13 mouse cellular contexts compared by ENCODE assay signal in genomic region chr12:98585302-98585701, GRCm38 (mm10). TPM values are rescaled to one million over a fixed set of nuclear protein-coding genes. Genes with fewer than 3 reads are reported as not detected.
DNase-seq lines count a peak whose midpoint lies in the region; ATAC-seq and TF ChIP-seq lines count a peak whose summit lies in the region.
"Had no signal": no experiment of that assay in that cellular context is flagged by ENCODE, and none has a peak within 500 bp of the region (broad histone marks: within the 10 kb centered on the region; RNA-seq: fewer than 3 reads in every experiment).

No protein-coding gene starts in this region.

- peak; percentile 56 to 64 for DNase-seq in cerebellum, adult 18-20 months
- DNase-seq in cerebellum, adult 9-11 months: no peak
- peak in 1 of 2 experiments; percentile 18 for DNase-seq in layer of hippocampus, adult 2 months (ENCODE audit: low spot score in 2 of 2)
- no peak for DNase-seq in layer of hippocampus, postnatal 36 days
- peak; percentile 48 for DNase-seq in A20 (ENCODE audit: low read depth, low spot score)
- no peak for DNase-seq in adrenal gland, postnatal 4 days (ENCODE audit: low spot score in 2 of 2)
- DNase-seq in T-cell, adult 2 months (ENCODE audit: low spot score): no peak
- DNase-seq: adrenal gland, adult 8-10 months; right cerebral cortex, adult 18-20 months had no signal

- no peak overlapping the region for H3K4me3 ChIP-seq in layer of hippocampus, adult 2 months
- H3K4me3 ChIP-seq: heart, embryonic 13.5 days; limb, embryonic 10.5 days; midbrain, embryonic 15.5 days had no signal

- TF ChIP-seq CTCF in layer of hippocampus, adult 2 months (conservative IDR thresholded peaks at IDR 0.05): peak; percentile 77

- no peak overlapping the region for H3K27ac ChIP-seq in layer of hippocampus, adult 2 months
- H3K27ac ChIP-seq: heart, embryonic 13.5 days; limb, embryonic 10.5 days; midbrain, embryonic 15.5 days had no signal

- peak; percentile 52; the same call in 1 of the 2 replicates for ATAC-seq in common myeloid progenitor, adult 5-6 weeks (replicated peaks; ENCODE audit: low read depth, poor library complexity, severe bottlenecking)
- ATAC-seq: midbrain, embryonic 15.5 days had no signal

RNA-seq across cellular contexts. Expression of gene Kcnk10, which starts 7.2 kb away (rescaled TPM):
- total RNA-seq in layer of hippocampus, adult 2 months (2021): 10 to 100 TPM; 16.8 to 18.6 TPM
- 10 to 100 TPM; 17.5 to 18.2 TPM for total RNA-seq in layer of hippocampus, postnatal 36 days (2021)
- total RNA-seq in common myeloid progenitor, adult 5-6 weeks (2017): not detected in 2 replicates
- 1 to 10 TPM; 1.4 to 2.2 TPM for total RNA-seq in adrenal gland, postnatal 4 days (2021)

RNA-seq across cellular contexts. Expression of gene Spata7, which starts 42.7 kb away (rescaled TPM):
- 10 to 100 TPM; 26.3 to 32.2 TPM for total RNA-seq in layer of hippocampus, adult 2 months (2021)
- 10 to 100 TPM; 25.3 to 27.7 TPM for total RNA-seq in layer of hippocampus, postnatal 36 days (2021)
- 7.2 and 12.0 TPM in 2 replicates for total RNA-seq in common myeloid progenitor, adult 5-6 weeks (2017)
- 10 to 100 TPM; 19.5 to 19.8 TPM for total RNA-seq in adrenal gland, postnatal 4 days (2021)

Comparison
In these comparisons a context has a peak if more than half of its experiments do, and no peak if none do; other contexts are left out.
1. DNase-seq: peak in cerebellum, adult 18-20 months (2 of 2) and A20 (single experiment); none in cerebellum, adult 9-11 months (single experiment), layer of hippocampus, postnatal 36 days (0 of 2), adrenal gland, postnatal 4 days (0 of 2) and T-cell, adult 2 months (single experiment).
2. RNA of gene Kcnk10, which starts 7.2 kb away (total RNA-seq): 16.8 to 18.6 TPM in layer of hippocampus, adult 2 months and 17.5 to 18.2 TPM in layer of hippocampus, postnatal 36 days; 1.4 to 2.2 TPM in adrenal gland, postnatal 4 days and not detected in common myeloid progenitor, adult 5-6 weeks; every median in the first group is over 4 times any median in the second.